Mouse (Mus musculus): ENCODE measurements around the gene Mars. TPM values are rescaled to one million over a fixed set of nuclear protein-coding genes. Genes with fewer than 3 reads are reported as not detected.

The Mars gene
- total and polyA plus RNA-seq, 3 experiments, result 36.6 to 47.7 (median 42.6) TPM

DNA sequence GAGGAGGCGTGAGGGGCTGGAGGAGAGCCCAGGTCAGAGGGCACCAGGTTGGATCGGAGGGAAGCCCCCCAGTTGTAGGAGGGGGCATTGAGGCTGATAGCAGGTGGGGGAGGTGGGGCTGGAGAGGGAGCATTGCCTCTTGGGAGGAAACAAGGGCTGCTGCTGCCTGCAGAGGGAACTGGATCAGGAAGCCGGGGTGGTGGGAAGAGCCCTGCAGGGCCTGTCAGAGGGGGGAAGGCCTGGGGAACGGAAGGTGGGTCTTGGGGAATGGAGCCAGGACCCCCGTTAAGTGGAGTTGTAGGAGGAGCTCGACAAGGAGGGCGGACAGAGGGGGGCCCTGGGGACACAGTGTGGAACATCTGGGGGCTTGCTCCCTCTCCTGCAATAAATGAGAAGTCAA lies 25.4 kb downstream of the Mars start:
- Histone ChIP-seq H3K27me3 (ENCODE audit: control insufficient read depth, insufficient read depth, low read length) (no peaks in the 10 kb centered on the region), H3K9ac (ENCODE audit: low read depth, low read length) (no peak overlapping the region), H3K36me3 (ENCODE audit: control insufficient read depth, insufficient read depth, low read length) (no peaks in the 10 kb centered on the region), H3K27ac (no peak overlapping the region), H3K79me2 (replicated peaks; ENCODE audit: control insufficient read depth, insufficient read depth, low read length) (no peaks in the 10 kb centered on the region), H3K4me1 (ENCODE audit: control insufficient read depth, insufficient read depth, low read length) (peaks cover 15% of the 10 kb centered on the region), H3K4me3 (no peak overlapping the region)
- no peak for DNase-seq
- intact Hi-C loops (cut with DNase I), result no loop called here
- TF ChIP-seq EP300 (IDR thresholded peaks at IDR 0.05; ENCODE audit: insufficient read depth, low read depth, low read length) (no peak), POLR2A (IDR thresholded peaks at IDR 0.05; ENCODE audit: insufficient read depth, low read depth, low read length) (no peak), CTCF (IDR thresholded peaks at IDR 0.05) (no peak)
- WGBS, result 43% methylated on average over 7 of the region's 7 CpGs

- DNase-seq, result peak in 1 of 2 experiments; percentile 38
- Histone ChIP-seq H3K4me3 (no peak overlapping the region), H3K4me1 (ENCODE audit: control insufficient read depth, insufficient read depth, low read length) (peaks cover 15% of the 10 kb centered on the region), H3K27me3 (ENCODE audit: control insufficient read depth, insufficient read depth, low read length) (no peaks in the 10 kb centered on the region), H3K9ac (ENCODE audit: low read depth, low read length) (no peak overlapping the region), H3K79me2 (replicated peaks; ENCODE audit: control insufficient read depth, insufficient read depth, low read length) (no peaks in the 10 kb centered on the region), H3K36me3 (ENCODE audit: control insufficient read depth, insufficient read depth, low read length) (no peaks in the 10 kb centered on the region), H3K27ac (no peak overlapping the region)
- WGBS, result 83% methylated on average over 13 of the region's 13 CpGs
- TF ChIP-seq POLR2A (IDR thresholded peaks at IDR 0.05; ENCODE audit: insufficient read depth, low read depth, low read length) (no peak), EP300 (IDR thresholded peaks at IDR 0.05; ENCODE audit: insufficient read depth, low read depth, low read length) (no peak), CTCF (IDR thresholded peaks at IDR 0.05) (no peak)
- intact Hi-C loops (cut with DNase I), result no loop called here
These were observed 25.9 kb downstream of the Mars start for GRCm38 (mm10) chr10:127285644-127286043.

DNA sequence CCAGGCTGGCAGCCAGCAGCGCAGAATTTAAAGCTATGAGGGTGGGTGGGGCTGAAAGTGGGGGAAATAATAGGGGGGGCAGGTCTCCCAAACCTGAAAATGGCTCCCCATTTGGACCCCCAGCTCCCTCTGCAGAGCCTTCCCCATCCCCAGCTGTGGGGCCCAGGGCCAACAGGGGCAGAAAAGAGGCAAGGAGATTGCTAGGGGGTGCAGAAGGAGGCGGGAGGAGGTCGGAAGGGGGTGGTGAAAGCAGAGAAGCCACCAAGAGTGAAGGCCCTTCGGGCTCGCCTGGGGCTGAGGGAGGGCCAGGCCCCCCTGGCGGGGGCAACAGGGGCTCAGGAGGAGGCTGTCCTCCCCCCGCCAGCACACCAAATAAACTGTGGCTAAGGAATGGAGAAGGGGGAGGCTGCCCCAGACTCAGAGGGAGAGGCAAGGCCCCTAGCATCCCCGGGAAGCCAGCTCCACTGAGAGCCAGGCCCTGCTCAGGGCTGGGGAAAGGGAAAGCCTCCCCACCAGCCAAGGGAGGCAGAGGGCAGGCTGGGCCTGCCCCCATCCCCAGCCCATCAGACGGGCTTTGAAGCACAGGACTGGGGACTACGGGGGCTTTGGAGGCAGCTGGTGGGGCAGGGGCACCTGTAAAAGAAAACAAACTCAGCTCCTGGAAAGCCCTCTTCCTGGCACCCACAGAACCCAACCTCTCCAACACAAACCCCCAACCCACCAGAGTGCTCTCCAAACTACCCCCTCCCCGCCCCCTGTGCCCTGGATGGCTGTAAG lies 26.7 kb downstream of the Mars start:
- no peak overlapping the region for H3K4me3 ChIP-seq
- intact Hi-C loops (cut with DNase I), result no loop called here
- TF ChIP-seq POLR2A (IDR thresholded peaks at IDR 0.05; ENCODE audit: insufficient read depth, low read depth, low read length), result no peak
- no peaks in the 10 kb centered on the region for H3K79me2 ChIP-seq (replicated peaks; ENCODE audit: control insufficient read depth, insufficient read depth, low read length)
- H3K9ac ChIP-seq (ENCODE audit: low read depth, low read length), result no peak overlapping the region
- H3K36me3 ChIP-seq (ENCODE audit: control insufficient read depth, insufficient read depth, low read length), result no peaks in the 10 kb centered on the region
- WGBS, result 84% methylated on average over 10 of the region's 11 CpGs
- H3K27me3 ChIP-seq (ENCODE audit: control insufficient read depth, insufficient read depth, low read length), result no peaks in the 10 kb centered on the region
- no peak for DNase-seq
- H3K4me1 ChIP-seq (ENCODE audit: control insufficient read depth, insufficient read depth, low read length), result peaks cover 15% of the 10 kb centered on the region
- no peak overlapping the region for H3K27ac ChIP-seq

DNA sequence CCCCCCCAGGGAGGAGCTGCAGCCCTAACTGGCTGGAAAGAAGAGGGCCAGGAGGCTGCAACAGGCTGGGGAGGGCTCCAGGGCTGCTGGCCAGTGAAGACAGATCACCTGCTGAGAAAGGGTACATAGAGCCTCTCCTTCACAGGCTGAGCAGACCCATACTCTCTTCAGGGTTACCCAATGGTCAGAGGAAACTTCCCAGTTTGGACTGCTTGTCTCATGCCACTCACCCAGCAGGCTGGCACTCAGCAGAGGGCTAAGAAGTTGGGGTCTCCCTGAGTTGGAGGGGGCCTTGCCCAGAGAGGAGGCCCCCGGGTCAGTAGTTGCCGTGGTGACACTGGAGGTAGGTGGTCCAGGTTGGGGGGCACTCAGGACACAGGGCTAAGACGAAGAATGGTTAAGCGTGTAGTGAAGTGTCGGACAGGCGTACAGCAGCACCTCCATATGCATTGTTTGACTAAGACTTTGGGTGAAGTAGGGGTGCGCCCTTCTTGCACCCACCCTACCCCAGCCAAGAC lies 27.4 kb downstream of the Mars start:
- Histone ChIP-seq H3K79me2 (replicated peaks; ENCODE audit: control insufficient read depth, insufficient read depth, low read length) (no peaks in the 10 kb centered on the region), H3K4me1 (ENCODE audit: control insufficient read depth, insufficient read depth, low read length) (peaks cover 11% of the 10 kb centered on the region), H3K27me3 (ENCODE audit: control insufficient read depth, insufficient read depth, low read length) (no peaks in the 10 kb centered on the region), H3K36me3 (ENCODE audit: control insufficient read depth, insufficient read depth, low read length) (no peaks in the 10 kb centered on the region), H3K4me3 (no peak overlapping the region), H3K9ac (ENCODE audit: low read depth, low read length) (no peak overlapping the region), H3K27ac (no peak overlapping the region)
- no peak for TF ChIP-seq POLR2A (IDR thresholded peaks at IDR 0.05; ENCODE audit: insufficient read depth, low read depth, low read length)
- TF ChIP-seq CTCF (IDR thresholded peaks at IDR 0.05), result no peak
- no peak for TF ChIP-seq EP300 (IDR thresholded peaks at IDR 0.05; ENCODE audit: insufficient read depth, low read depth, low read length)
- no peak for DNase-seq
- WGBS, result 94% methylated on average over 7 of the region's 7 CpGs
- intact Hi-C loops (cut with DNase I), result no loop called here

GRCm38 (mm10) chr10:127282620-127283215 lies 28.9 kb downstream of the Mars start:
- peak; percentile 36 to 49 for DNase-seq
- WGBS, result 33% methylated on average over 13 of the region's 13 CpGs
- peaks cover 10% of the 10 kb centered on the region for H3K4me1 ChIP-seq (ENCODE audit: control insufficient read depth, insufficient read depth, low read length)
- TF ChIP-seq CTCF (IDR thresholded peaks at IDR 0.05) (no peak), EP300 (IDR thresholded peaks at IDR 0.05; ENCODE audit: insufficient read depth, low read depth, low read length) (no peak), POLR2A (IDR thresholded peaks at IDR 0.05; ENCODE audit: insufficient read depth, low read depth, low read length) (no peak)
- H3K79me2 ChIP-seq (replicated peaks; ENCODE audit: control insufficient read depth, insufficient read depth, low read length), result no peaks in the 10 kb centered on the region; the same call in 1 of the 2 replicates
- no peaks in the 10 kb centered on the region for H3K27me3 ChIP-seq (ENCODE audit: control insufficient read depth, insufficient read depth, low read length)
- intact Hi-C loops (cut with DNase I), result no loop called here
- H3K36me3 ChIP-seq (ENCODE audit: control insufficient read depth, insufficient read depth, low read length), result no peaks in the 10 kb centered on the region
- H3K4me3 ChIP-seq, result no peak overlapping the region
- no peak overlapping the region for H3K27ac ChIP-seq
- H3K9ac ChIP-seq (ENCODE audit: low read depth, low read length), result no peak overlapping the region

- no peak overlapping the region for H3K27ac ChIP-seq
- intact Hi-C loops (cut with DNase I), result no loop called here
- WGBS, result 74% methylated on average over 8 of the region's 8 CpGs
- H3K27me3 ChIP-seq (ENCODE audit: control insufficient read depth, insufficient read depth, low read length), result no peaks in the 10 kb centered on the region
- no peak overlapping the region for H3K9ac ChIP-seq (ENCODE audit: low read depth, low read length)
- DNase-seq, result no peak
- no peak overlapping the region for H3K4me3 ChIP-seq
- no peaks in the 10 kb centered on the region; the same call in 1 of the 2 replicates for H3K79me2 ChIP-seq (replicated peaks; ENCODE audit: control insufficient read depth, insufficient read depth, low read length)
- no peaks in the 10 kb centered on the region for H3K36me3 ChIP-seq (ENCODE audit: control insufficient read depth, insufficient read depth, low read length)
- TF ChIP-seq EP300 (IDR thresholded peaks at IDR 0.05; ENCODE audit: insufficient read depth, low read depth, low read length) (no peak), CTCF (IDR thresholded peaks at IDR 0.05) (no peak), POLR2A (IDR thresholded peaks at IDR 0.05; ENCODE audit: insufficient read depth, low read depth, low read length) (no peak)
- no peaks in the 10 kb centered on the region; the same call in 1 of the 2 replicates for H3K4me1 ChIP-seq (ENCODE audit: control insufficient read depth, insufficient read depth, low read length)
These were observed 30.3 kb downstream of the Mars start for GRCm38 (mm10) chr10:127281316-127281715.
